Mouse (Mus musculus) limb, embryonic 10.5 days (tissue): ENCODE results near the gene Cnot6. TPM values are rescaled to one million over a fixed set of nuclear protein-coding genes. Genes with fewer than 3 reads are reported as not detected.

ENCODE experiments used
- DNase-seq: peaks from one replicate; pipeline ENCODE4 v3.0.0-alpha.2; 2017; ENCODE audit warnings: low spot score
- H3K27ac ChIP-seq: fragments of 300-500 bp; sonication (generic); 2 replicates; pipeline ENCODE4 v1.5.1; 2016; ENCODE audit warnings: mild to moderate bottlenecking
- H3K27me3 ChIP-seq: fragments of 300-500 bp; sonication (generic); 2 replicates; pipeline ENCODE4 v1.6.1; 2016; ENCODE audit warnings: low read depth, mild to moderate bottlenecking; ENCODE audit not compliant: poor library complexity, severe bottlenecking
- H3K36me3 ChIP-seq: fragments of 300-500 bp; sonication (generic); 2 replicates; pipeline ENCODE4 v1.6.1; 2016; ENCODE audit warnings: mild to moderate bottlenecking, moderate library complexity
- H3K4me1 ChIP-seq: fragments of 300-500 bp; sonication (generic); 2 replicates; pipeline ENCODE4 v1.6.1; 2016
- H3K4me3 ChIP-seq: fragments of 300-500 bp; sonication (generic); 2 replicates; pipeline ENCODE4 v1.5.1; 2016; ENCODE audit warnings: mild to moderate bottlenecking, moderate library complexity
- H3K9me3 ChIP-seq: fragments of 300-500 bp; sonication (generic); replicated peaks from 2 replicates; pipeline ENCODE4 v1.6.1; 2016; ENCODE audit warnings: mild to moderate bottlenecking
- WGBS: fragments of 180-500 bp; shearing (Covaris S2); methylation state at CpG from one replicate; pipeline ENCODE4 v1.1.7; 2016; 5-methylcytosine and 5-hydroxymethylcytosine counted together
- polyA plus RNA-seq: library from polyadenylated mRNA; unstranded; fragments of >200 nt; fragmentation: Nextera tagmentation; extraction: Ambion mirVana; gene quantifications from 2 replicates; pipeline ENCODE4 v1.2.1, GENCODE M21; 2016

Gene Cnot6
- polyA plus RNA-seq, 1 experiment from 2014 or later = 63.4 TPM

- peak; percentile 17 for DNase-seq
- WGBS = 78% methylated on average over 7 of the region's 7 CpGs
Observed at GRCm38 (mm10) chr11:49659470-49659799, 53.1 kb downstream of the Cnot6 start.

GRCm38 (mm10) chr11:49658791-49659469, 53.6 kb downstream of the Cnot6 start:
- H3K9me3 ChIP-seq = no peaks in the 10 kb centered on the region
- 0 out of 2 replicates have a peak, but pooled peaks cover 5% of the 10 kb centered on the region for H3K4me1 ChIP-seq
- no peaks in the 10 kb centered on the region for H3K27me3 ChIP-seq
- no peaks in the 10 kb centered on the region for H3K36me3 ChIP-seq
- H3K27ac ChIP-seq = no peak overlapping the region
- no peak overlapping the region for H3K4me3 ChIP-seq
- peak; percentile 27 for DNase-seq
- 81% methylated on average over 10 of the region's 10 CpGs for WGBS

More at GRCm38 (mm10) chr11:49659470-49659799, 53.1 kb downstream of the Cnot6 start:
- Histone ChIP-seq H3K27me3 (no peaks in the 10 kb centered on the region), H3K9me3 (no peaks in the 10 kb centered on the region), H3K36me3 (no peaks in the 10 kb centered on the region), H3K4me1 (0 out of 2 replicates have a peak, but pooled peaks cover 5% of the 10 kb centered on the region), H3K4me3 (no peak overlapping the region), H3K27ac (no peak overlapping the region)

DNA sequence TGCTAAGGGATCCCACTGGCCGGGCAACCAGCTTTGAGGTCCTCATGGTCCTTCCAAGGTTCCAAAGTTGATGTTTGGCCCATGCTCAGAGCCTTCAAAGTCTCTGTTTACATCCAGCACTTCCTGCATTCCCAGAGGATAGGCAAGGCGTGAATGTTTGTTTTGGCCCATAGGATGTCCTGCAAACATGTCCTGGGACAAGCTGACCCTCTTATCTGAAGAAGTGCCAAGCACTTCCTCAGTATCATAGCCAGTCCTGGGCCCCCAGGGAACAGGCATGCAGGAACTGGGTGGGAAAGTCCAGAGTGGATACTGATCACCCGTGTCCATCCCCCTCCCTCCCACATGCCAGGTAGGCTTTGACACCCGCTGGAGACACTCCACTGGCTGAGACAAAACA, 54.5 kb downstream of the Cnot6 start:
- Histone ChIP-seq H3K4me3 (no peak overlapping the region), H3K4me1 (peaks cover 6% of the 10 kb centered on the region), H3K36me3 (no peaks in the 10 kb centered on the region), H3K27ac (no peak overlapping the region), H3K27me3 (no peaks in the 10 kb centered on the region), H3K9me3 (no peaks in the 10 kb centered on the region)
- WGBS = 83% methylated on average over 4 of the region's 4 CpGs
- peak; percentile 21 for DNase-seq

DNA sequence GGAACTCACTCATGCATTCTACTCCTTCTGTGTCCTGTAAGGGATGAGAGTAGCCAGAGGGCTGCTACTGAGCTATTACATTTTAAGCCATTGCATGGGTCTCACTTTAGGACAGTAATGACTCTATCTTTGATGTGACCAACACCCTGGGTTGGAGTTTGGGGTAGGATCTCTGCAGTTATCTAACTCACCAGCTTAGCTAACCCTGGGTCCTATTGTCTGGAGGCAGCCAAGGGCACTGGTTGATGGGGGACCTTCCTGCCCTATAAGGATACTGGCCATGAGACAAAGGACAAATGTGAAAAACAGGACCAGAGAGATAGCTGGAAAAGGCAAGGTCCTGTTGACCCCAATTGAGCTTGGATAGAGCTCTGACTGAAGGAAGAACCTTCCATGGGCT, 57.0 kb downstream of the Cnot6 start:
- no peaks in the 10 kb centered on the region for H3K36me3 ChIP-seq
- H3K9me3 ChIP-seq = no peaks in the 10 kb centered on the region
- peaks cover 18% of the 10 kb centered on the region for H3K4me1 ChIP-seq
- no peak for DNase-seq
- no peak overlapping the region for H3K27ac ChIP-seq
- H3K27me3 ChIP-seq = no peaks in the 10 kb centered on the region
- no peak overlapping the region for H3K4me3 ChIP-seq

- Histone ChIP-seq H3K9me3 (no peaks in the 10 kb centered on the region), H3K27ac (no peak overlapping the region), H3K4me3 (no peak overlapping the region), H3K4me1 (peaks cover 18% of the 10 kb centered on the region), H3K27me3 (no peaks in the 10 kb centered on the region), H3K36me3 (no peaks in the 10 kb centered on the region)
- 90% methylated on average over 5 of the region's 5 CpGs for WGBS
- DNase-seq = no peak
Observed at GRCm38 (mm10) chr11:49654651-49655050, 57.9 kb downstream of the Cnot6 start.

- DNase-seq = no peak
- peak overlapping the region; percentile 22; the same call in 1 of the 2 replicates for H3K4me3 ChIP-seq
Observed at GRCm38 (mm10) chr11:49653079-49653408, 59.5 kb downstream of the Cnot6 start.

DNA sequence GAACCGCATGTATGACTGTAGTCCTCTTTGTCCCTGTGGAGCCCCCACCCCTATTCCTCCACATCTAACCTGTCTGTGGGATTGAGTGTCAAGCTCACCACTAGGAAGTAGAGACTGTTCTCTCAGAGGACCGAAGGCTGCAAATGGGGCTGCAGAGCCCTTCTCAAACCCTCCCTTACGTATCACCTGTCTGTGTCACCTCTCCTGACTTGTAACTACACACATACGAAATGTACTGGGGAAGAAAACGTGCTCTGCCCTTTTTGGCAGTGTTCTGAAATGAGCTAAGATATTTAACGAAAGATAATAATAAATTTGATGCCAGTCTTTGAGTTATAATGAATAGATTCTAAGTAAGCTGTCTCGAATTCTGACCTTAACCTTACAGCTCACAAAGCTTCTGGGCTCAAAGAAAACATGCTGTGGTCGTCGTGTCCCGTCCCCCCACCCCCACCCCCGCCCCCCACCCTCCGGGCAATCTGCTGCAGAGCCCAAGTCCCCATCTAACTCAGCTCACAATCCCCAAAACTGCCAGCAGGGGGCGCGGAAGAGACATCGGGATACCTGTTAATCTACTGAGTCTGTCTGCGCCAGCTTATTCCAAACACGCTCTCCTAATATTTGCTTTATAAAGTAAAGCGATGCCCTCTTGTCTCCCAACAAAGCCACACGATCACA, 60.0 kb downstream of the Cnot6 start:
- H3K36me3 ChIP-seq = no peaks in the 10 kb centered on the region
- H3K27me3 ChIP-seq = no peaks in the 10 kb centered on the region
- H3K4me1 ChIP-seq = peaks cover 13% of the 10 kb centered on the region
- WGBS = 29% methylated on average over 19 of the region's 19 CpGs
- H3K27ac ChIP-seq = no peak overlapping the region; the same call in 1 of the 2 replicates
- peak; percentile 93 for DNase-seq
- H3K9me3 ChIP-seq = no peaks in the 10 kb centered on the region
- peak overlapping the region; percentile 22; the same call in 1 of the 2 replicates for H3K4me3 ChIP-seq

More at GRCm38 (mm10) chr11:49653079-49653408, 59.5 kb downstream of the Cnot6 start:
- no peaks in the 10 kb centered on the region for H3K36me3 ChIP-seq
- H3K9me3 ChIP-seq = no peaks in the 10 kb centered on the region
- H3K27ac ChIP-seq = no peak overlapping the region
- H3K4me1 ChIP-seq = peaks cover 13% of the 10 kb centered on the region
- no peaks in the 10 kb centered on the region for H3K27me3 ChIP-seq
- WGBS = 46% methylated on average over 11 of the region's 11 CpGs

GRCm38 (mm10) chr11:49651762-49652322, 60.7 kb downstream of the Cnot6 start:
- H3K27ac ChIP-seq = peak overlapping the region; percentile 14; the same call in 1 of the 2 replicates
- H3K4me3 ChIP-seq = no peak overlapping the region
- H3K27me3 ChIP-seq = no peaks in the 10 kb centered on the region
- 89% methylated on average over 10 of the region's 10 CpGs for WGBS
- peaks cover 13% of the 10 kb centered on the region for H3K4me1 ChIP-seq
- H3K36me3 ChIP-seq = no peaks in the 10 kb centered on the region
- H3K9me3 ChIP-seq = no peaks in the 10 kb centered on the region
- no peak for DNase-seq

GRCm38 (mm10) chr11:49650994-49651761, 61.3 kb downstream of the Cnot6 start:
- H3K36me3 ChIP-seq = no peaks in the 10 kb centered on the region
- no peaks in the 10 kb centered on the region for H3K9me3 ChIP-seq
- WGBS = 71% methylated on average over 16 of the region's 16 CpGs
- H3K27ac ChIP-seq = no peak overlapping the region; the same call in 1 of the 2 replicates
- peaks cover 13% of the 10 kb centered on the region for H3K4me1 ChIP-seq
- no peak for DNase-seq
- no peak overlapping the region for H3K4me3 ChIP-seq
- H3K27me3 ChIP-seq = no peaks in the 10 kb centered on the region

GRCm38 (mm10) chr11:49650113-49650993, 62.2 kb downstream of the Cnot6 start:
- H3K36me3 ChIP-seq = no peaks in the 10 kb centered on the region
- H3K9me3 ChIP-seq = no peaks in the 10 kb centered on the region
- 58% methylated on average over 18 of the region's 18 CpGs for WGBS
- H3K27ac ChIP-seq = no peak overlapping the region; the same call in 1 of the 2 replicates
- H3K4me3 ChIP-seq = no peak overlapping the region
- peaks cover 17% of the 10 kb centered on the region for H3K4me1 ChIP-seq
- no peaks in the 10 kb centered on the region for H3K27me3 ChIP-seq
- peak; percentile 58 for DNase-seq

GRCm38 (mm10) chr11:49645677-49646076, 66.8 kb downstream of the Cnot6 start:
- Histone ChIP-seq H3K4me1 (peaks cover 6% of the 10 kb centered on the region), H3K9me3 (no peaks in the 10 kb centered on the region), H3K27ac (0 out of 2 replicates have a peak overlapping the region, but pooled peaks have one; percentile 6), H3K36me3 (no peaks in the 10 kb centered on the region), H3K4me3 (no peak overlapping the region), H3K27me3 (no peaks in the 10 kb centered on the region)
- DNase-seq = no peak
- WGBS = 61% methylated on average over 8 of the region's 8 CpGs

GRCm38 (mm10) chr11:49636449-49636848, 76.1 kb downstream of the Cnot6 start:
- Histone ChIP-seq H3K27me3 (peaks cover 70% of the 10 kb centered on the region), H3K27ac (no peak overlapping the region), H3K9me3 (no peaks in the 10 kb centered on the region), H3K4me3 (0 out of 2 replicates have a peak overlapping the region, but pooled peaks have one; percentile 19), H3K36me3 (no peaks in the 10 kb centered on the region), H3K4me1 (peaks cover 14% of the 10 kb centered on the region)
- 3% methylated on average over 11 of the region's 11 CpGs for WGBS
- DNase-seq = peak; percentile 43
